Mouse (Mus musculus): ENCODE measurements around the gene Gm20388.

GRCm38 (mm10) chr8:123761883-123762270, 3851.2 kb downstream of the Gm20388 start:
- no peak for TF ChIP-seq CTCF (IDR thresholded peaks at IDR 0.05; ENCODE audit: control insufficient read depth, insufficient read depth, low read length)
- TF ChIP-seq POLR2A (IDR thresholded peaks at IDR 0.05; ENCODE audit: borderline replicate concordance, control insufficient read depth, low read depth, low read length): no peak

Data from bone marrow, adult 2 months (tissue).